Mouse (Mus musculus): ENCODE results near the gene Lrit3.

DNA sequence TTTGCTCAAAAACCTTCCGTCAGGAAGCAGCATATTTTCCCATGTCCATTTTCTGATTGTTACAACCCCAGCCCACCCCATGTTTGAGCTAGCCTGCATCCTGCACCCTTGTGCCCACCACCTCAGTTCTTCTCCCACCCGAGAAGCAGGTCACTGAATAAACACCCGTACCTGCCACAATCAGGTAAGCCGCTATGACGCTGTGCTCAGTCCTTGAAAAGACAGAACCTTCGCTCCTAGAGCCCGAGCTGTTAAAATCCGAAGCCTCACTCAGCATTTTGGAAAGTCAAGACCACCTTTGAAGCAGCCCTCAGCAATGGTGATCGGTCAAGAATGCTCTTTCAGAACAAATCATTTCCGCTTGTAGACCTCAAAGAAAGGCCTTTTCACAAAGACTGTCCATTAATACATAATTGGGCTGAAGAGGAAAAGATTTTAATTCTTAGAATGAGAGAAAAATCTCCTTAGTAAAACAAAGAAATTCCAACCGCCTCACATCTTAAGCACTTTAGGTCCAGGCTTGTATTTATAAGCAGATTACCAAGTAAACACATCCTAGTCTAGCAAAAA, 18.5 kb upstream of the Lrit3 start, which contains the start of gene Rrh:
- no peak for TF ChIP-seq CTCF (IDR thresholded peaks at IDR 0.05; ENCODE audit: insufficient read depth, low read depth, low read length)
- TF ChIP-seq POLR2A (IDR thresholded peaks at IDR 0.05; ENCODE audit: insufficient read depth, low read depth, low read length), result no peak

Measured in olfactory bulb, adult 2 months (tissue).